Mouse (Mus musculus) neural tube, embryonic 12.5 days (tissue): Measurements from ENCODE around the gene Ripply2. TPM values are rescaled to one million over a fixed set of nuclear protein-coding genes. Genes with fewer than 3 reads are reported as not detected.

Experiments used
- ATAC-seq: fragments of 200-750 bp; cut with Nextera tagmentation; 2 replicates; pipeline ENCODE4 v1.8.0; 2017; ENCODE audit warnings: low read depth, mild to moderate bottlenecking, moderate TSS enrichment, moderate library complexity; ENCODE audit not compliant: low FRiP score
- H3K27ac ChIP-seq: fragments of 300-500 bp; sonication (generic); 2 replicates; pipeline ENCODE4 v1.5.1; 2016
- H3K27me3 ChIP-seq: fragments of 300-500 bp; sonication (generic); replicated peaks from 2 replicates; pipeline ENCODE4 v1.6.1; 2016; ENCODE audit warnings: mild to moderate bottlenecking
- H3K36me3 ChIP-seq: fragments of 300-500 bp; sonication (generic); 2 replicates; pipeline ENCODE4 v1.6.1; 2016; ENCODE audit warnings: mild to moderate bottlenecking
- H3K4me1 ChIP-seq: fragments of 300-500 bp; sonication (generic); 2 replicates; pipeline ENCODE4 v1.6.1; 2016
- H3K4me2 ChIP-seq: fragments of 300-500 bp; sonication (generic); replicated peaks from 2 replicates; pipeline ENCODE4 v1.6.1; 2016; ENCODE audit warnings: mild to moderate bottlenecking
- H3K4me3 ChIP-seq: fragments of 300-500 bp; sonication (generic); 2 replicates; pipeline ENCODE4 v1.5.1; 2016
- H3K9ac ChIP-seq: fragments of 300-500 bp; sonication (generic); 2 replicates; pipeline ENCODE4 v1.6.1; 2016; ENCODE audit warnings: mild to moderate bottlenecking
- H3K9me3 ChIP-seq: fragments of 300-500 bp; sonication (generic); 2 replicates; pipeline ENCODE4 v1.6.1; 2016; ENCODE audit warnings: mild to moderate bottlenecking
- WGBS: fragments of 180-500 bp; shearing (Covaris S2); methylation state at CpG from one replicate; pipeline ENCODE4 v1.1.7; 2016; 5-methylcytosine and 5-hydroxymethylcytosine counted together
- polyA plus RNA-seq: library from polyadenylated mRNA; unstranded; fragments of >200 nt; fragmentation: Nextera tagmentation; extraction: Ambion mirVana; gene quantifications from 2 replicates; pipeline ENCODE4 v1.2.1, GENCODE M21; 2016

Ripply2 gene
- polyA plus RNA-seq, 1 experiment from 2014 or later, result 2.3 TPM

- H3K9me3 ChIP-seq, result no peaks in the 10 kb centered on the region
Measured at GRCm38 (mm10) chr9:86991758-86992157, 23.6 kb upstream of the Ripply2 start.

GRCm38 (mm10) chr9:86997046-86997691 is 18.2 kb upstream of the Ripply2 start:
- no peaks in the 10 kb centered on the region for H3K9me3 ChIP-seq
- no peaks in the 10 kb centered on the region for H3K27me3 ChIP-seq
- H3K36me3 ChIP-seq, result no peaks in the 10 kb centered on the region
- no peak overlapping the region for H3K4me3 ChIP-seq
- no peak overlapping the region for H3K4me2 ChIP-seq
- WGBS, result 70% methylated on average over 3 of the region's 3 CpGs
- H3K9ac ChIP-seq, result no peak overlapping the region
- H3K4me1 ChIP-seq, result no peaks in the 10 kb centered on the region
- ATAC-seq, result no peak
- no peak overlapping the region for H3K27ac ChIP-seq

More at GRCm38 (mm10) chr9:86991758-86992157, 23.6 kb upstream of the Ripply2 start:
- no peaks in the 10 kb centered on the region; the same call in 1 of the 2 replicates for H3K4me1 ChIP-seq
- H3K27ac ChIP-seq, result no peak overlapping the region
- H3K4me3 ChIP-seq, result no peak overlapping the region
- WGBS, result 81% methylated on average over 8 of the region's 8 CpGs
- no peak overlapping the region for H3K9ac ChIP-seq
- H3K36me3 ChIP-seq, result no peaks in the 10 kb centered on the region
- no peak overlapping the region for H3K4me2 ChIP-seq
- no peaks in the 10 kb centered on the region for H3K27me3 ChIP-seq
- no peak for ATAC-seq

GRCm38 (mm10) chr9:86999956-87000582 is 15.3 kb upstream of the Ripply2 start:
- Histone ChIP-seq H3K9me3 (no peaks in the 10 kb centered on the region), H3K27me3 (no peaks in the 10 kb centered on the region), H3K4me2 (no peak overlapping the region), H3K4me1 (no peaks in the 10 kb centered on the region), H3K36me3 (no peaks in the 10 kb centered on the region), H3K9ac (no peak overlapping the region), H3K27ac (no peak overlapping the region), H3K4me3 (no peak overlapping the region)
- no peak for ATAC-seq
- 67% methylated on average over 2 of the region's 2 CpGs for WGBS

- Histone ChIP-seq H3K4me3 (no peak overlapping the region), H3K27me3 (no peaks in the 10 kb centered on the region), H3K9ac (no peak overlapping the region), H3K27ac (no peak overlapping the region), H3K4me2 (no peak overlapping the region), H3K4me1 (no peaks in the 10 kb centered on the region), H3K36me3 (no peaks in the 10 kb centered on the region), H3K9me3 (no peaks in the 10 kb centered on the region)
- ATAC-seq, result no peak
- WGBS, result 73% methylated on average over 6 of the region's 6 CpGs
Measured at GRCm38 (mm10) chr9:87004701-87005434, 10.5 kb upstream of the Ripply2 start.

- no peak overlapping the region for H3K9ac ChIP-seq
- H3K27ac ChIP-seq, result no peak overlapping the region
- no peaks in the 10 kb centered on the region for H3K36me3 ChIP-seq
- WGBS, result 76% methylated on average over 5 of the region's 5 CpGs
- ATAC-seq, result no peak
- no peak overlapping the region for H3K4me2 ChIP-seq
- H3K9me3 ChIP-seq, result no peaks in the 10 kb centered on the region
- H3K4me3 ChIP-seq, result no peak overlapping the region
- H3K27me3 ChIP-seq, result no peaks in the 10 kb centered on the region
- H3K4me1 ChIP-seq, result no peaks in the 10 kb centered on the region
Measured at GRCm38 (mm10) chr9:87005435-87005779, 9.9 kb upstream of the Ripply2 start.

- H3K4me3 ChIP-seq, result no peak overlapping the region
- H3K4me2 ChIP-seq, result no peak overlapping the region
- H3K4me1 ChIP-seq, result no peaks in the 10 kb centered on the region
- H3K9me3 ChIP-seq, result no peaks in the 10 kb centered on the region
- 71% methylated on average over 6 of the region's 6 CpGs for WGBS
- no peak for ATAC-seq
- H3K36me3 ChIP-seq, result no peaks in the 10 kb centered on the region
- no peaks in the 10 kb centered on the region for H3K27me3 ChIP-seq
- no peak overlapping the region for H3K27ac ChIP-seq
- no peak overlapping the region for H3K9ac ChIP-seq
Measured at GRCm38 (mm10) chr9:87008507-87008906, 6.8 kb upstream of the Ripply2 start.

- no peak overlapping the region for H3K27ac ChIP-seq
- no peak overlapping the region for H3K9ac ChIP-seq
- no peak overlapping the region for H3K4me3 ChIP-seq
- H3K9me3 ChIP-seq, result no peaks in the 10 kb centered on the region
- no peaks in the 10 kb centered on the region for H3K4me1 ChIP-seq
- no peaks in the 10 kb centered on the region for H3K36me3 ChIP-seq
- H3K4me2 ChIP-seq, result no peak overlapping the region
- 90% methylated on average over 1 of the region's 1 CpGs for WGBS
- peaks cover under 1% of the 10 kb centered on the region; the same call in 1 of the 2 replicates for H3K27me3 ChIP-seq
- no peak for ATAC-seq
Measured at GRCm38 (mm10) chr9:87008919-87009318, 6.4 kb upstream of the Ripply2 start.

GRCm38 (mm10) chr9:87015938-87016294 is 579 bp downstream of the Ripply2 start:
- ATAC-seq, result peak; percentile 85
- no peaks in the 10 kb centered on the region for H3K36me3 ChIP-seq
- H3K9ac ChIP-seq, result peak overlapping the region; percentile 66
- peak overlapping the region; percentile 54 for H3K4me3 ChIP-seq
- peaks cover 5% of the 10 kb centered on the region for H3K4me1 ChIP-seq
- WGBS, result 3% methylated on average over 10 of the region's 10 CpGs
- peaks cover 18% of the 10 kb centered on the region for H3K27me3 ChIP-seq
- H3K27ac ChIP-seq, result no peak overlapping the region
- H3K9me3 ChIP-seq, result no peaks in the 10 kb centered on the region
- H3K4me2 ChIP-seq, result peak overlapping the region; percentile 85

- peak within 1 kb of the TSS; percentile 77 for H3K4me2 ChIP-seq
- H3K4me1 ChIP-seq, result peaks cover 15% of the 10 kb centered on the region
- peak; percentile 100 for ATAC-seq
- under 1% methylated on average over 52 of the region's 52 CpGs for WGBS
- H3K27me3 ChIP-seq, result no peaks in the 10 kb centered on the region
- H3K9me3 ChIP-seq, result no peaks in the 10 kb centered on the region
- H3K9ac ChIP-seq, result peak within 1 kb of the TSS; percentile 87
- no peaks in the 10 kb centered on the region for H3K36me3 ChIP-seq
- peak within 1 kb of the TSS; percentile 38; the same call in 1 of the 2 replicates for H3K27ac ChIP-seq
- H3K4me3 ChIP-seq, result peak within 1 kb of the TSS; percentile 88
Measured at GRCm38 (mm10) chr9:87021778-87022523, 6.6 kb downstream of the Ripply2 start, which contains the start of gene Cyb5r4. Gene Cyb5r4, plus strand, starts transcription at chr9:87022014.

GRCm38 (mm10) chr9:87025764-87026163 is 10.4 kb downstream of the Ripply2 start:
- Histone ChIP-seq H3K4me3 (no peak overlapping the region), H3K36me3 (no peaks in the 10 kb centered on the region), H3K4me1 (peaks cover 15% of the 10 kb centered on the region), H3K9me3 (no peaks in the 10 kb centered on the region), H3K27me3 (no peaks in the 10 kb centered on the region), H3K4me2 (no peak overlapping the region), H3K27ac (no peak overlapping the region), H3K9ac (no peak overlapping the region)
- 85% methylated on average over 6 of the region's 6 CpGs for WGBS
- ATAC-seq, result no peak

GRCm38 (mm10) chr9:87027423-87028084 is 12.2 kb downstream of the Ripply2 start:
- Histone ChIP-seq H3K9me3 (no peaks in the 10 kb centered on the region), H3K4me1 (peaks cover 12% of the 10 kb centered on the region), H3K4me3 (no peak overlapping the region), H3K9ac (no peak overlapping the region), H3K36me3 (no peaks in the 10 kb centered on the region), H3K4me2 (no peak overlapping the region), H3K27me3 (no peaks in the 10 kb centered on the region), H3K27ac (no peak overlapping the region)
- WGBS, result 48% methylated on average over 8 of the region's 8 CpGs
- ATAC-seq, result peak; percentile 55; the same call in 1 of the 2 replicates
